In genomic region chr10:128338415-128338814, GRCm38 (mm10) we compare ENCODE assay signal across 8 mouse cellular contexts. TPM values are rescaled to one million over a fixed set of nuclear protein-coding genes. Genes with fewer than 3 reads are reported as not detected.
DNase-seq lines count a peak whose midpoint lies in the region; ATAC-seq and TF ChIP-seq lines count a peak whose summit lies in the region.

No protein-coding gene starts in this region.

- H3K4me2 ChIP-seq in heart, embryonic 14.5 days (ENCODE audit: low read length): peak overlapping the region; percentile 82
- peak overlapping the region; percentile 93 for H3K4me2 ChIP-seq in forebrain, embryonic 16.5 days (ENCODE audit: low read length)

- 12% methylated on average over 5 of the region's 5 CpGs for WGBS in heart, embryonic 14.5 days
- WGBS in forebrain, embryonic 16.5 days: 23% methylated on average over 5 of the region's 5 CpGs

- H3K4me1 ChIP-seq in heart, embryonic 14.5 days (ENCODE audit: control insufficient read depth in 2 of 2, insufficient read depth in 2 of 2, low read length in 2 of 2): peaks cover 8 to 43% of the 10 kb centered on the region in 2 experiments
- peaks cover 2 to 4% of the 10 kb centered on the region in 2 experiments; a peak in 1 of 4 replicates for H3K4me1 ChIP-seq in ES-E14 (ENCODE audit: control insufficient read depth in 2 of 2, insufficient read depth in 2 of 2, low read length in 2 of 2, poor library complexity in 1 of 2)
- peaks cover 23% of the 10 kb centered on the region for H3K4me1 ChIP-seq in forebrain, embryonic 16.5 days (replicated peaks; ENCODE audit: control insufficient read depth, insufficient read depth, low read length)

- ATAC-seq in heart, embryonic 14.5 days (ENCODE audit: insufficient number of reproducible peaks, insufficient read depth, low FRiP score, low read depth): no peak
- no peak for ATAC-seq in forebrain, embryonic 16.5 days
- peak; percentile 53 for ATAC-seq in megakaryocyte, adult 5-6 weeks (ENCODE audit: poor library complexity, severe bottlenecking)

- intact Hi-C loops in heart, postnatal 25 days (cut with DNase I): loop anchor here (5.0 kb wide), 1 partner anchor 119 kb away; the partner anchor contains the start of gene Smarcc2

- peak overlapping the region; percentile 84 for H3K9ac ChIP-seq in heart, embryonic 14.5 days (ENCODE audit: low read length)
- peak overlapping the region; percentile 99 for H3K9ac ChIP-seq in ES-E14 (ENCODE audit: insufficient read depth, low read depth, low read length, poor library complexity, severe bottlenecking)
- peak overlapping the region; percentile 94 for H3K9ac ChIP-seq in forebrain, embryonic 16.5 days (replicated peaks; ENCODE audit: low read depth, low read length)

- H3K4me3 ChIP-seq in heart, embryonic 14.5 days (ENCODE audit: control insufficient read depth in 1 of 2, insufficient read depth in 1 of 2, low read depth in 1 of 2, low read length in 2 of 2): peak overlapping the region; percentile 66 to 86
- peak overlapping the region; percentile 100 for H3K4me3 ChIP-seq in ES-E14 (ENCODE audit: insufficient read depth in 1 of 2, low read depth in 1 of 2, low read length in 2 of 2, poor library complexity in 1 of 2, severe bottlenecking in 1 of 2)
- H3K4me3 ChIP-seq in forebrain, embryonic 16.5 days (replicated peaks; ENCODE audit: low read length): peak overlapping the region; percentile 94

- peaks cover 10% of the 10 kb centered on the region; the same call in 1 of the 2 replicates for H3K36me3 ChIP-seq in heart, embryonic 14.5 days (ENCODE audit: control insufficient read depth, insufficient read depth, low read length)
- H3K36me3 ChIP-seq in ES-E14 (ENCODE audit: control insufficient read depth, insufficient read depth, low read length, poor library complexity, severe bottlenecking): peaks cover 4% of the 10 kb centered on the region; the same call in 1 of the 2 replicates
- no peaks in the 10 kb centered on the region; the same call in 1 of the 2 replicates for H3K36me3 ChIP-seq in forebrain, embryonic 16.5 days (ENCODE audit: control insufficient read depth, insufficient read depth)

- H3K9me3 ChIP-seq in heart, embryonic 14.5 days (ENCODE audit: control insufficient read depth, low read length): no peaks in the 10 kb centered on the region
- no peaks in the 10 kb centered on the region for H3K9me3 ChIP-seq in ES-E14 (ENCODE audit: control insufficient read depth, insufficient read depth, low read depth, low read length)
- H3K9me3 ChIP-seq in forebrain, embryonic 16.5 days (ENCODE audit: control insufficient read depth, low read length): no peaks in the 10 kb centered on the region

- DNase-seq in heart, postnatal 25 days (ENCODE audit: low spot score): no peak
- DNase-seq in ES-E14 (ENCODE audit: low read depth, low spot score): no peak
- DNase-seq in adrenal gland, postnatal 10 days: no peak
- no peak for DNase-seq in left cerebral cortex, adult 11 months (ENCODE audit: low spot score)
- no peak for DNase-seq in urinary bladder, adult 2 months (ENCODE audit: low spot score)

- peak overlapping the region; percentile 89 to 96 for H3K27ac ChIP-seq in heart, embryonic 14.5 days (replicated peaks in 1 of 2; ENCODE audit: control insufficient read depth in 1 of 2, insufficient read depth in 1 of 2, low read depth in 2 of 2, low read length in 2 of 2)
- peak overlapping the region; percentile 92; the same call in 1 of the 2 replicates for H3K27ac ChIP-seq in ES-E14 (ENCODE audit: insufficient read depth, low read depth, low read length, poor library complexity, severe bottlenecking)
- peak overlapping the region; percentile 92; the same call in 1 of the 2 replicates for H3K27ac ChIP-seq in forebrain, embryonic 16.5 days (ENCODE audit: low read length)

- in situ Hi-C loops in ES-E14 (cut with MboI; ENCODE audit: low sequenced_read_pairs in 2 of 2, unreplicated experiment in 2 of 2): no loop called here

- no peaks in the 10 kb centered on the region for H3K27me3 ChIP-seq in heart, embryonic 14.5 days (ENCODE audit: control insufficient read depth, insufficient read depth, low read length)
- H3K27me3 ChIP-seq in forebrain, embryonic 16.5 days (replicated peaks; ENCODE audit: control insufficient read depth, insufficient read depth, low read length): no peaks in the 10 kb centered on the region

TF ChIP-seq in ES-E14, 5 proteins besides CTCF, POLR2A, EP300 and RAD21:
- TF ChIP-seq HCFC1 (IDR thresholded peaks at IDR 0.05; ENCODE audit: borderline replicate concordance, insufficient read depth, low read length): no peak
- TF ChIP-seq ZC3H11A (IDR thresholded peaks at IDR 0.05; ENCODE audit: borderline replicate concordance, low read depth, low read length): no peak
- TF ChIP-seq MAFK (IDR thresholded peaks at IDR 0.05; ENCODE audit: insufficient read depth, low read depth, low read length): no peak
- no peak for TF ChIP-seq CHD2 (IDR thresholded peaks at IDR 0.05; ENCODE audit: low read depth, low read length)
- no peak for TF ChIP-seq ZNF384 (IDR thresholded peaks at IDR 0.05; ENCODE audit: low read depth, low read length)

RNA-seq across cellular contexts. Expression of gene Cs, which starts 0.9 kb away (rescaled TPM):
- polyA plus RNA-seq in heart, embryonic 14.5 days (2014; fragmentation: Nextera tagmentation; extraction: Ambion mirVana): 493 and 524 TPM in 2 replicates
- 1,000 to 10,000 TPM; 1,194 to 1,233 TPM for total RNA-seq in heart, postnatal 25 days (2021)
- total RNA-seq in ES-E14 (2012; rRNA removed): 107 and 143 TPM in 2 replicates
- polyA plus RNA-seq in forebrain, embryonic 16.5 days (2015; fragmentation: Nextera tagmentation; extraction: Ambion mirVana): 247 and 259 TPM in 2 replicates
- 158 and 160 TPM in 2 replicates for total RNA-seq in megakaryocyte, adult 5-6 weeks (2015)
- 95.0 and 116 TPM in 2 replicates for total RNA-seq in megakaryocyte, adult 5-6 weeks (2017)
- total RNA-seq in adrenal gland, postnatal 10 days (2021): 1,000 to 10,000 TPM; 1,048 to 1,207 TPM
- polyA plus RNA-seq in urinary bladder, adult 2 months (2012; rRNA removed): 138 and 150 TPM in 2 replicates

RNA-seq across cellular contexts. Expression of gene Cnpy2, which starts 16.2 kb away (rescaled TPM):
- 213 and 243 TPM in 2 replicates for polyA plus RNA-seq in heart, embryonic 14.5 days (2014; fragmentation: Nextera tagmentation; extraction: Ambion mirVana)
- total RNA-seq in heart, postnatal 25 days (2021): 10 to 100 TPM; 58.9 to 62.5 TPM
- 218 and 257 TPM in 2 replicates for total RNA-seq in ES-E14 (2012; rRNA removed)
- 190 and 195 TPM in 2 replicates for polyA plus RNA-seq in forebrain, embryonic 16.5 days (2015; fragmentation: Nextera tagmentation; extraction: Ambion mirVana)
- total RNA-seq in megakaryocyte, adult 5-6 weeks (2015): 73.3 and 78.6 TPM in 2 replicates
- total RNA-seq in megakaryocyte, adult 5-6 weeks (2017): 81.0 and 84.5 TPM in 2 replicates
- 100 to 1,000 TPM; 149 to 165 TPM for total RNA-seq in adrenal gland, postnatal 10 days (2021)
- polyA plus RNA-seq in urinary bladder, adult 2 months (2012; rRNA removed): 118 and 124 TPM in 2 replicates

RNA-seq across cellular contexts. Expression of gene Coq10a, which starts 30.4 kb away (rescaled TPM):
- polyA plus RNA-seq in heart, embryonic 14.5 days (2014; fragmentation: Nextera tagmentation; extraction: Ambion mirVana): 23.5 TPM in 2 replicates
- total RNA-seq in heart, postnatal 25 days (2021): 100 to 1,000 TPM; 272 to 314 TPM
- 8.2 and 10.1 TPM in 2 replicates for total RNA-seq in ES-E14 (2012; rRNA removed)
- polyA plus RNA-seq in forebrain, embryonic 16.5 days (2015; fragmentation: Nextera tagmentation; extraction: Ambion mirVana): 32.2 and 32.7 TPM in 2 replicates
- total RNA-seq in megakaryocyte, adult 5-6 weeks (2015): 22.6 and 24.4 TPM in 2 replicates
- 14.1 and 19.2 TPM in 2 replicates for total RNA-seq in megakaryocyte, adult 5-6 weeks (2017)
- total RNA-seq in adrenal gland, postnatal 10 days (2021): 100 to 1,000 TPM in 1 of 2 experiments, 10 to 100 TPM in 1; 99.9 to 128 TPM
- 63.6 and 66.9 TPM in 2 replicates for polyA plus RNA-seq in urinary bladder, adult 2 months (2012; rRNA removed)

RNA-seq across cellular contexts. Expression of gene Pan2, which starts 35.3 kb away (rescaled TPM):
- polyA plus RNA-seq in heart, embryonic 14.5 days (2014; fragmentation: Nextera tagmentation; extraction: Ambion mirVana): 28.8 and 29.6 TPM in 2 replicates
- 1 to 10 TPM; 8.2 to 9.4 TPM for total RNA-seq in heart, postnatal 25 days (2021)
- total RNA-seq in ES-E14 (2012; rRNA removed): 21.9 and 25.4 TPM in 2 replicates
- polyA plus RNA-seq in forebrain, embryonic 16.5 days (2015; fragmentation: Nextera tagmentation; extraction: Ambion mirVana): 27.8 and 28.5 TPM in 2 replicates
- 17.3 and 17.7 TPM in 2 replicates for total RNA-seq in megakaryocyte, adult 5-6 weeks (2015)
- total RNA-seq in megakaryocyte, adult 5-6 weeks (2017): 14.0 and 14.9 TPM in 2 replicates
- total RNA-seq in adrenal gland, postnatal 10 days (2021): 10 to 100 TPM; 24.0 to 32.8 TPM
- polyA plus RNA-seq in urinary bladder, adult 2 months (2012; rRNA removed): 27.9 and 31.7 TPM in 2 replicates

RNA-seq across cellular contexts. Expression of gene Ankrd52, which starts 38.5 kb away (rescaled TPM):
- 7.9 and 9.9 TPM in 2 replicates for polyA plus RNA-seq in heart, embryonic 14.5 days (2014; fragmentation: Nextera tagmentation; extraction: Ambion mirVana)
- 10 to 100 TPM; 43.7 to 51.0 TPM for total RNA-seq in heart, postnatal 25 days (2021)
- 11.1 and 11.4 TPM in 2 replicates for total RNA-seq in ES-E14 (2012; rRNA removed)
- polyA plus RNA-seq in forebrain, embryonic 16.5 days (2015; fragmentation: Nextera tagmentation; extraction: Ambion mirVana): 11.3 and 13.2 TPM in 2 replicates
- 35.2 and 37.0 TPM in 2 replicates for total RNA-seq in megakaryocyte, adult 5-6 weeks (2015)
- 9.3 and 13.7 TPM in 2 replicates for total RNA-seq in megakaryocyte, adult 5-6 weeks (2017)
- total RNA-seq in adrenal gland, postnatal 10 days (2021): 10 to 100 TPM; 53.3 to 57.8 TPM
- 19.9 and 26.5 TPM in 2 replicates for polyA plus RNA-seq in urinary bladder, adult 2 months (2012; rRNA removed)
